Mouse (Mus musculus) activated CD4-positive, CD25-positive, alpha-beta regulatory T cell, adult 4 months (primary cell): Measurements from ENCODE around the gene Rerg. TPM values are rescaled to one million over a fixed set of nuclear protein-coding genes. Genes with fewer than 3 reads are reported as not detected.

ENCODE experiments used
- ATAC-seq: one replicate; pipeline ENCODE4 v1.8.0; 2017
- polyA plus RNA-seq, 2 experiments: library from polyadenylated mRNA; unstranded; fragments of 100-300 nt; shearing (Covaris generic); gene quantifications; one replicate each; pipeline ENCODE4 v1.2.1; 2017

Rerg gene
- polyA plus RNA-seq, 2 experiments from 2014 or later = not detected

DNA sequence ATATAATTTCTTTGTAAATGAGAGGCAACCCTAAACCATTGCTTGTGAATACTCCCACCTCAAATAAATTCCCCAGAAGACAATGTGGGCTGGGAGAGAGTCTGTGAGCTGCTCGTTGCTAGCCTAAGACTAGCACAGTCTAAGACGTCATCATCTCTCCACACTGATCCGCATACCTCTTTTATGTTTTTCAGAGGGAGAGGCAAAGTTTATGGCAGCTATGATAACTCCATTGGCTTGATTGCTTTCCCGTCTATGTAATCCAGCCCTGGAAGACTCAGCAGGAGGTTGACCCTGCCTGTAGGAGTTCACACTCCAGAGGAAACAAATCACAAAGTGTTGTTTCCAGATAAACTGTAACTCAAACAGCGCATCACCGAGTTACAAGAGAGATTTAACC is 38.9 kb downstream of the Rerg start:
- ATAC-seq = no peak

GRCm38 (mm10) chr6:137126861-137127260 is 43.4 kb downstream of the Rerg start:
- ATAC-seq = no peak

DNA sequence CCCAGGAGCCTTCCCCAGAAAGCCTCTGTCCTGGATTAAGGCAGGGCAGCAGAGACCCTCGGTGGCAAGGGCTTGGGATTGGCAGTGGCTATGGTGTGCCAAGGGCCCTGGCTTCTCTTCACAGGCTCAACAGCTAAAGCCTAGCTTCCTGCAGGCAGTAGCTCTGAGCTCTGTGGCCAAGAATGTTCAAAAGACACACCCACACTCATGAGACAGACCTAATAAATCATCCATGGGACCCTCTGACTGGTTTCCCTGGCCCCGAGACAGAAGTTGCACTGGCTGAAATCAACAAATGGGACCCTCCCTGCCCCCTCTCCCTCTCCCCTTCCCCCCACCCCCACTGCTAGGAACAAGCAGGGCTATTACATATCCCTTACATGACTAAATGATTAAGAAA is 44.1 kb downstream of the Rerg start:
- no peak for ATAC-seq

DNA sequence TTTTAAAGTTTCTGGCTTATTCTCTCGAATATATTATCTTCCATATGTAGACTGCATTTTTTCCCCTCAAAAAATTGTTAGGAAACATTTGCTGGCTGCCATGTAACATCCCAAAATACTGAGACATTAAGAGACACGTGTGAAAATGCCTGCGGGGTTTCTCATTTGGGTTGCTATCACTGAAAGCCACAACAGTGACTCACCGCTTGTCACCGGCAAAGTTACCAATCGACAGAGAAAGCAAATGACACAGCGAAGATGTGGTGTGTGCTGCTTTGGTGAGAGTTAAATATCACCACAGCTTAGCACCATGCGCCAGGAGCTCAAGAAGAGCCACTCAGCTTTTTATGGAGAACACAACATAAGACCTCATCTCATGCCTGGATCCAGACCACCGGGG is 44.9 kb downstream of the Rerg start:
- ATAC-seq = no peak

- no peak for ATAC-seq
Observed at GRCm38 (mm10) chr6:137125006-137125405, 45.3 kb downstream of the Rerg start.

GRCm38 (mm10) chr6:137116849-137117473 is 53.3 kb downstream of the Rerg start:
- no peak for ATAC-seq

DNA sequence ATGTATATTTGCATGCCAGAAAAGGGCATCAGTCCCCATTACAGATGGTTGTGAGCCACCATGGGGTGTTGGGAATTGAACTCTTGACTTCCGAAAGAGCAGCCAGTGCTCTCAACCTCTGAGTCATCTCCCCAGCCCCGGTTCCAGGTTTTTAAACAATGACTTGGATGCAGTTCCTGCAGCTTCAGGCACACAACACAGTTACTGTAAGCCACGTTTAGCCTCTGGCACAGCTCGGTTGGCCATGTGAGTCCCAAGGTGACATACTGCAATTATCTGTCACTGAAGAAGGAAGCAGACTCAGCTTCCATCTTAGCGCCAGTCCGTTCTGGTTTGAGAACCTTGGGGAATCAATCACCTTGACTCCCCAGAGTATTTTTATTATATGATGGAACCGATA is 55.4 kb downstream of the Rerg start:
- no peak for ATAC-seq

DNA sequence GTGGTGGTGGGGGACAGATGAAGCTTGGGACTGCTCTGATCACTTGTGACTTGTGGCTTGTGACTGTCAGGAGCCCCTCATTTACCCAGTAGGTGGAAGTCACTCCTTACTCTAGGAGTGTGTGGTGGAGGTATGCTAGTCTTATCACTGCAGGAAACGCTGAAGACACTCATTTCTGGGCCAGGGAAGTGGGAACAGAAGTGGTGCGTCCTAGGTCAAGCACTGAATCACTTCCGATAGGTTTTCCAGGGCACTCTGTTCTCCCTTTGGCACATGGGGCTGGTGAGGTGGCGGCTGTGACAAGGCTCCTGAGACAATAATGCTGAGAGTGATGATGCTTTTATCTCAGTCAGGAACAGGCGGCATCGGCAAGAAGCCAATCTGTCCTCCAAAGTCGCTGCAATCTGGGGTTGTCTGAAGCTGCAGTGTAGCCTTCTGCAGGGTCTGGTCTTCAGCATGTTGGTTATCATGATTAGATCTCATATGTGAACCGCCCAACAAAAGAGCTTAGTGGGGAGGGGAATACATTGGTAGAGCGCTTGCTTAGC is 59.0 kb downstream of the Rerg start:
- ATAC-seq = no peak

DNA sequence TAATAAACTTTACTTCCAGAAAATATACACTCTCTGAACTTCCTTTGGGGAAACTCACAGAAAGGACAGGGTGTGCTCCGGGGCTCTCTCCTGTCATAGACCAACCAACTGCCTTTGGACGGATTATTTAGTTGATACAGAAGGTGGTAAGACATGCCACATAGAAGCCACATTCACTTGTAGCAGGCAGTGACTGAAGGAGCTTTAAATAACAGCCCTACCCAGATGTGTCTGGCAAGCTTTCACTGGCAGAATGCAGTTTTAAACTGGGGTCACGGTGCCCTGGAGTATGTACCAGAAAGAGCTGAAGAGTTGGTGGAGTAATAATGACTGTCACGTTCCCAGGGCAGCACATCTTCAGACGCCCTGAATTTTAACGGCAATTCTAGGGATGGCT is 59.5 kb downstream of the Rerg start:
- ATAC-seq = no peak

- no peak for ATAC-seq
Observed at GRCm38 (mm10) chr6:137109811-137110777, 60.2 kb downstream of the Rerg start.

DNA sequence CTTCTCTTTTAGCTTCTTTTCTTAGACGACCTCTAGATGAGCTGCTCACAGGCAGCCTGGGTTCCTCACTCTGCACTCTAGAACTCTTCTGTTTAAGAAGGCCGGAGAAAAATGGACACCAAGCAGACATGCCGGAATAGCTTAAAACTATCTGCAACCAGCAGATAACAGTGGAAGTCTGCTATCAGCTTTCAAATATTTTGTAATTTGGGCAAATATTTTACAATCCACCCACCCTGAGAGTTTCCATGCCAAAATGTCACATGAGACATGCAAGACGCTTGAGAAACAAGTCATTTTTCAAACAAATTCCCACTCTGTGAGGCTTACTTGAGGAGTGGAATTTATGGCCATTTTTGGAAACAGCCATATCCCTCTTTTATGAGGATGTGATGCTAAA is 65.0 kb downstream of the Rerg start:
- ATAC-seq = no peak

DNA sequence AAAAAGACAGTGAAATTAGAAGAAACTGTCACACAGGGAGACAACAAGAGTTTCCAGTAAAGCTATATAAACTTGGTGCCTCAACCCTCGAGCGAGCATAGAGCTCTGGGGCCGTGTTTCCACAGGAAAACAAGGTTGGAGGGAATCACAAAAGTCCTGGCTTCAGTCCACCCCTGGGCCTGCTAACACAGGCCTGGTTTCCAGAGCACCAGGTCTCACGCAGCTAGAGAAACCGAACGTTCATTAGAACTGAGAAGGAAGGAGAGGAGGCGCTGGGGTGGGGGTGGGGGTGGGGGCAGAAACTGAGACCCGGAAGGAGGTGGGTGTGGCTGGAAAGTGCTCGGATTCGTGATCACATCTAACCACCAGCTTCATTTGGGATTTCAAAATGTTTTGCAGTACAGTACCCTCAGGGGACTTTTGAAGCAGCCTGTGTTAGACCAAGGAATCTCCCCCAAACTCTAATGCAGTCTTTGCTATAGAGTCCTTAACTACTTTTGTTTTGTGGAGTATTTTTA is 67.6 kb downstream of the Rerg start:
- no peak for ATAC-seq

DNA sequence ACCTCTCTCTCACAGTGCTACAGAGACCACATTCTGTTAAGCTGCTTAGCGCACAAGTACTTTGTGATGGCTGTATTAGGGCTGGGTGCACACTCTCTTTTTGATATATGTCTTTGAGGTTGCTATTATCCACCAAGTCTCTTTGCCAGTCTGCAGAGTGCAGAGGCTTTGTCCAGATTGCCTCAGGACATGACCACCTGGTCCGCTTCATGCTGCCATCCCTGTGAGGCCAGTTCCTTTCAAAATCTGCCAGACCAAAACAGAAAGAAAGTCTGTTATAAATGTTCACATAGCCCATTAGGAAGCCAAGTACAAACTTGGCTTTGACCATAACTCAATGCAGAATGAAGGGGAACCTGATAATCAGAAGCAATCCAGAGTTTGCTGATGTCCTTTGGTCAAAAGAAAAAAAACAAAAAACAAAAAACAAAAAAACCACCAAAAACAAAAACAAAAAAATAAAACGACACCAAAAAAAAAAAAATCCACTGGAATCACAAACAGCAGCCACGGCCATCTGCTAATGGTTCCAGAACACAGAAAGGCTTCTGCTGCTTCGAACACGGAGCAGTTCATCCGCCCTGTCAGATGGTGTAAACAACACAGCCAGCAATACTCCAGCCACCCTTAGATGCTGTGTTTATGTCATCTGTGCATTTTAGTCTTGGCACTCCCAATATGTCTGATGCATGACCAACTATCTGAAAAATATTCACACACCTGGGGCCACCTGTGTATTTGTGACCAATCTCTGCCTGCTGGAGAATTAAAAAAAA is 68.2 kb downstream of the Rerg start:
- ATAC-seq = no peak

DNA sequence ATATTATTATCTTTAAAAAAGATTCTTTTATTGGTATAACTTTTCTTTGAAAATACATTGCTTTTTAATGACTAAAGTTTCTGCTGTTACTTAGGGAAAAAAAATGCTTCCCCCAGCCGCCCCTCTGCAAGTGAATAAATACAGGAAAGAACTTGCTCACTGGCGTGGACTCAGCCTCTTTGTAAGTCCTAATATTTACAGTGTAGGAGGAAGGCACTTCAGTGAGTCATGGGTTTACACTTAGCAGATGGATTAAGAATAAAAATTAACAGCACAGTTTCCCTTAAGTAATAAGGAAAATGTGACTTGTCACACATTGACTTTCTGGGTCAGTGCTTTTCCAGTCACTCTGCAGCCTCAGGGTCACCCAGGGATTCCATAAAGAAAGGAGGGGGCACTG is 70.0 kb downstream of the Rerg start:
- no peak for ATAC-seq

GRCm38 (mm10) chr6:137098232-137099191 is 71.8 kb downstream of the Rerg start:
- no peak for ATAC-seq

DNA sequence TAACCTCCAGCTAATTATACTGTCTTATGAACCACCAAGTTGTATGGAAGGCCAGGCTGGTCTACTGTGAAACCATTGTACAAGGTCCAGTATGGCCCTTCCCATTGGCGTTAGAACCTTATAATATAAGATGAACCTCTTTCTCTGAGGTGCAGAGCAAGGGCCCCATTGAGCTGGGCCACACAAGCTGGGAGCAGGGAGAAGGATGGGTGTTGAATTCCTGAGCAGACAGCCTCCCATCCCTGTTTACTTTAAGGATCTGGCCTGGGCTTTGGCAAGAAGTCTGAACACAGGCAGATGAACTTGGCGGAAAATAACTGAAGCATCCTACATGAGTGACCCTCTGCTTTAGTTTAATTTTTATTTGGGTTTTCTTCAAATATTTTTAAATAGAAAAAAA is 75.8 kb downstream of the Rerg start:
- no peak for ATAC-seq

GRCm38 (mm10) chr6:137088469-137088868 is 81.8 kb downstream of the Rerg start:
- ATAC-seq = no peak

DNA sequence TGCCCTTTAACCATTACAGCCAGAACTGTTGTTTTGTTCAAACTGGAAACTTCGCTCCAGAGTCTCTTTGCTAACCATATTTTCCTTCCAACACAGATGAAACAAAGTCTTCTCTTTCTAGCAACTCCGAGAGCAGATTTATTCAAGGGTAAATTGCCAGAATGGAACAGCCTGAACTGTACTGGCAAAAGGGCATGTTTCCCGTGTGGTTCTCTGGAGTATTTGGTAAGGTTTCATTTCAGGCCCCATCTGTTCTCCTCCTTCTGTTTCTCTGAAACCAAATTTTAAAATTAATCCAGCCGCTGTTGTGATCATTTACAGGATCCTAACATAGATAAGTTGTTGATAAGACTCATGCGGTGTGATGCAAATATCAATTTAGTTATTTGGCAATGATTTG is 82.3 kb downstream of the Rerg start:
- ATAC-seq = no peak

DNA sequence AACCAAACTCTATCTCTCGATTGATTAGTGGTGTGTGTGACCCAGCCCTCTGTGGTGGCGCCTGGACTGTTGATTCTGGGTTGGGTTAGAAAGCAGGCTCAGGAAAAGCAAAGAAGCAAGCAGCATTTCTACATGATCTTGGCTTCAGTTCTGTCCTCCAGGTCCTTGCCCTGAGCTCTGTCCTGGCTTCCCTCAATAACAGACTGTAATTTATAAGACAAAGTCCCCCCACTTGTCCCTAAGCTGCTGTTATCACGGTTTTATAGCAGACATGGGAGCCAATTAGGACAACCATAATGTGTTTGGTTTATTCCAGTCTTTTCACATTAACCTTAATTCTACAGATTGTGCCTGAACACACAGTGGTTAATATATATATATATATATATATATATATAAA is 82.8 kb downstream of the Rerg start:
- ATAC-seq = no peak

GRCm38 (mm10) chr6:137079701-137080100 is 90.6 kb downstream of the Rerg start:
- no peak for ATAC-seq

GRCm38 (mm10) chr6:137076731-137077130 is 93.6 kb downstream of the Rerg start:
- ATAC-seq = no peak

DNA sequence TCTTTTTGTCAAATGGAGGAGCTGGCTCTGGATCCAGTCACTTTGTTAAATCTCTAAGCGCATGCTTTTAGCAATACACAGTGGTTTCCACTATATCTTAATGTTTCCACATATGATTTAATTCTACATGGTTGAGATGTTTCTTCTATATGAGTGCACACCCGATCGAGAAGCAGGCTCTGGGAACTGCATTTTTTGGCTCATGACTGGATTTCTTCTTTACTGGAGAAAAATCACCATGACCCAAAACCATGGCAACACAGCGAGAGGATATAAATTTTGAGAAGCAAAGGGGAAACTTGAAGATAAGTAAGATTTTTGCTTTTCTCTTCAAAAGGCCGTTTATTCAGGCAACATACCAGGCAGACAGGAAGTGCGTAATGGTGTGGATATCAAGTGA is 94.1 kb downstream of the Rerg start:
- ATAC-seq = no peak
